Mouse (Mus musculus): ENCODE measurements at regions not wholly inside any gene's neighbourhood (a gene's known extent, or its start where the extent isn't known, plus 50 kb on each side); places are given as distances from the start of the nearest gene placed in this dataset.

GRCm38 (mm10) chr10:109510917-109511715, 500.3 kb upstream of the Syt1 start:
- Histone ChIP-seq H3K4me1 (no peaks in the 10 kb centered on the region), H3K4me2 (replicated peaks) (no peak overlapping the region), H3K36me3 (no peaks in the 10 kb centered on the region), H3K27me3 (no peaks in the 10 kb centered on the region), H3K9ac (no peak overlapping the region), H3K4me3 (no peak overlapping the region), H3K27ac (no peak overlapping the region), H3K9me3 (replicated peaks) (no peaks in the 10 kb centered on the region)
- ATAC-seq (ENCODE audit: low FRiP score), result no peak
- WGBS, result 64% methylated on average over 1 of the region's 1 CpGs

- no peak for ATAC-seq (ENCODE audit: low FRiP score)
- no peak overlapping the region for H3K9ac ChIP-seq
- 78% methylated on average over 1 of the region's 1 CpGs for WGBS
- H3K27ac ChIP-seq, result no peak overlapping the region
- no peak overlapping the region for H3K4me2 ChIP-seq (replicated peaks)
- no peaks in the 10 kb centered on the region for H3K9me3 ChIP-seq (replicated peaks)
- H3K4me1 ChIP-seq, result no peaks in the 10 kb centered on the region
- no peak overlapping the region for H3K4me3 ChIP-seq
- no peaks in the 10 kb centered on the region for H3K27me3 ChIP-seq
- no peaks in the 10 kb centered on the region for H3K36me3 ChIP-seq
Measured at GRCm38 (mm10) chr10:109508553-109508952, 497.8 kb upstream of the Syt1 start.

DNA sequence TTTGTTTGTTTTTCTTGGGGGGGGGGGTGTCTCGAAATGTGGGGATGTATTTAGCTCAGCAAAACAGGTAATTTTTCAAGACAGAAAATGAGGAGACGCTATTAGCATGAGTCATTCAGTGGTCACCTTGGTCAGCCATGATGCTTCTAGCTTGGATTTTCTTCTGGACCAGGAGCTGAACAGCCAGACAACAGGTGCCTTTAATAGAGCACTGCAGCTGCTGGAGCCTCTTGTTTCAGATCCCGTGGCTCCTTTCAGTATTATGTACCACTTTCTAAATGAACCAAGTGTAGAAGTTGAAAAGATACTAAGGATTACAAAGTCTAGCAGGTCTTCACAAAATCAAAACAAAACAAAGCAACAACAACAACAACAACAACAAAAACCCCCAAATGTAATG, 496.4 kb upstream of the Syt1 start:
- ATAC-seq (ENCODE audit: low FRiP score), result no peak
- H3K4me2 ChIP-seq (replicated peaks), result no peak overlapping the region
- 80% methylated on average over 3 of the region's 3 CpGs for WGBS
- H3K4me1 ChIP-seq, result no peaks in the 10 kb centered on the region
- H3K9ac ChIP-seq, result no peak overlapping the region
- H3K4me3 ChIP-seq, result no peak overlapping the region
- H3K9me3 ChIP-seq (replicated peaks), result no peaks in the 10 kb centered on the region
- no peaks in the 10 kb centered on the region for H3K36me3 ChIP-seq
- no peak overlapping the region for H3K27ac ChIP-seq
- H3K27me3 ChIP-seq, result no peaks in the 10 kb centered on the region

GRCm38 (mm10) chr10:109504683-109505082, 493.9 kb upstream of the Syt1 start:
- WGBS, result 57% methylated on average over 4 of the region's 4 CpGs
- no peaks in the 10 kb centered on the region for H3K4me1 ChIP-seq

GRCm38 (mm10) chr10:109500861-109501260, 490.1 kb upstream of the Syt1 start:
- no peak overlapping the region for H3K4me3 ChIP-seq
- H3K27me3 ChIP-seq, result no peaks in the 10 kb centered on the region
- H3K36me3 ChIP-seq, result no peaks in the 10 kb centered on the region
- H3K4me1 ChIP-seq, result no peaks in the 10 kb centered on the region
- H3K27ac ChIP-seq, result no peak overlapping the region
- no peak overlapping the region for H3K9ac ChIP-seq
- no peak for ATAC-seq (ENCODE audit: low FRiP score)
- H3K9me3 ChIP-seq (replicated peaks), result no peaks in the 10 kb centered on the region
- no peak overlapping the region for H3K4me2 ChIP-seq (replicated peaks)

More at GRCm38 (mm10) chr10:109504683-109505082, 493.9 kb upstream of the Syt1 start:
- H3K9ac ChIP-seq, result no peak overlapping the region
- H3K9me3 ChIP-seq (replicated peaks), result no peaks in the 10 kb centered on the region
- H3K4me2 ChIP-seq (replicated peaks), result no peak overlapping the region
- H3K27me3 ChIP-seq, result no peaks in the 10 kb centered on the region
- no peak overlapping the region for H3K27ac ChIP-seq
- H3K4me3 ChIP-seq, result no peak overlapping the region
- no peaks in the 10 kb centered on the region for H3K36me3 ChIP-seq
- no peak for ATAC-seq (ENCODE audit: low FRiP score)

DNA sequence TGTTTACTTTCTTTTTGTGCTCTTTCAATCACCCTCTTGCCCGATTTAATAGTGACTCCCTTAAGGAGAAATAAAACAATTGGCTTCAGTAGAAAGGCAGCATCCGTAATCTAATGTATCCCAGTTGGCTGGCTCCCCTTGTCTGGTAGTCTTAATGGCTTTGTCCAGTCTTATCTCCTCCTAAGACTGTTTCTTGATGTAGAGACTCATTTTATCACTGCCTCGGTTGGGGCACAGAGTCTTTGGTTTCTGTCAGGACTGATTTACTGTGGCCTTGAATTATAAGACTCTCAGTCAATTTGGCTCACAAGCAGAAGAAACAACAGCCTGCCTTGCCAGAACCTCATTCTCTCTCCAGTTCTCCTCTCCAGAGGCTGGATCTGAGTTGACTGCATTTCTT, 487.5 kb upstream of the Syt1 start:
- Histone ChIP-seq H3K27ac (no peak overlapping the region), H3K27me3 (no peaks in the 10 kb centered on the region), H3K36me3 (no peaks in the 10 kb centered on the region), H3K4me2 (replicated peaks) (no peak overlapping the region), H3K9ac (no peak overlapping the region), H3K9me3 (replicated peaks) (no peaks in the 10 kb centered on the region), H3K4me3 (no peak overlapping the region), H3K4me1 (no peaks in the 10 kb centered on the region)
- 70% methylated on average over 3 of the region's 3 CpGs for WGBS
- ATAC-seq (ENCODE audit: low FRiP score), result no peak

- no peak for ATAC-seq (ENCODE audit: low FRiP score)
- Histone ChIP-seq H3K27ac (no peak overlapping the region), H3K27me3 (no peaks in the 10 kb centered on the region), H3K4me1 (no peaks in the 10 kb centered on the region), H3K4me2 (replicated peaks) (no peak overlapping the region), H3K9me3 (replicated peaks) (no peaks in the 10 kb centered on the region), H3K36me3 (no peaks in the 10 kb centered on the region), H3K9ac (no peak overlapping the region), H3K4me3 (no peak overlapping the region)
- 81% methylated on average over 10 of the region's 10 CpGs for WGBS
Measured at GRCm38 (mm10) chr10:109496161-109496560, 485.4 kb upstream of the Syt1 start.

DNA sequence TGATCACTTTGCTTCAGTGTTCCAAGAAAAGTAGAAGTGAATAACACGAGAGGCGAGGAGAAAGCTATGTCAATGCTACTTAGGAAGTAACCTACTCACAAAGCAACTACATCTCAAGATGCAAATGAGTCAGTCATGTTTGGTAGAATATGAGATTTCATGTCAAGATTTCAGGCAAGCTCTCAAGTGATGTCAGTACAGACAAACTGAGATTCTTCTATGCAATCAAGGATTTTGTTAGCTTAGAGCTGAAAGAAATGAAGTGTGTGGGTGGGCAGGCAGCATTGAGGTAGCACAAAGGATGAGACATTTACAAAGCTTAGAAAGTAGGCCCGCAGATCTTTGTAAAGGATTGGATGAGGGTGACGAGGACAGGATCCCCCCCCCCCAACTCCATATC, 480.0 kb upstream of the Syt1 start:
- H3K4me2 ChIP-seq (replicated peaks), result no peak overlapping the region

DNA sequence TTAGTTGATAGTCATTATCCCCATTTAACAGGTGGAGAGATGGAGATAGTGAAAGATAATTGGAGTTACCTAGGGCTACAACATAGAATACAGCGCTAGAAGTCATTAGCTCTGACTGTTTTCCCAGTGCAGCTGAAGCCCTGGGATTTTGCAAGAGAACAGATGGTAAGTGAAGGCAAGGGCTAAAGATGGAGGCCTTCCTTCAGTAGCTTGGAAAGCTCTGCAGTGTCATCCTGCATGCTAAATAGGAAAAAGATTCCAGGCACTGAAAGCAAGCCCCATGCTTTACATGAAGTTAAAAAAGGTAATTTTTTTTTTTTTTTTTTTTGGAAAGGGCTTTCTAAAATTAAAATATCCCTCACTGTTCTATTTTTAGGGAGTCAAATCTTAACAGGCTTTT, 477.2 kb upstream of the Syt1 start:
- Histone ChIP-seq H3K9me3 (replicated peaks) (no peaks in the 10 kb centered on the region), H3K27me3 (no peaks in the 10 kb centered on the region), H3K4me2 (replicated peaks) (no peak overlapping the region), H3K36me3 (no peaks in the 10 kb centered on the region), H3K4me1 (no peaks in the 10 kb centered on the region), H3K27ac (no peak overlapping the region), H3K4me3 (no peak overlapping the region), H3K9ac (no peak overlapping the region)
- ATAC-seq (ENCODE audit: low FRiP score), result no peak
- 87% methylated on average over 1 of the region's 1 CpGs for WGBS

More for the DNA sequence above, 480.0 kb upstream of the Syt1 start:
- Histone ChIP-seq H3K27ac (no peak overlapping the region), H3K4me1 (no peaks in the 10 kb centered on the region), H3K4me3 (no peak overlapping the region), H3K9me3 (replicated peaks) (no peaks in the 10 kb centered on the region), H3K36me3 (no peaks in the 10 kb centered on the region), H3K9ac (no peak overlapping the region), H3K27me3 (no peaks in the 10 kb centered on the region)
- no peak for ATAC-seq (ENCODE audit: low FRiP score)
- 84% methylated on average over 4 of the region's 4 CpGs for WGBS

DNA sequence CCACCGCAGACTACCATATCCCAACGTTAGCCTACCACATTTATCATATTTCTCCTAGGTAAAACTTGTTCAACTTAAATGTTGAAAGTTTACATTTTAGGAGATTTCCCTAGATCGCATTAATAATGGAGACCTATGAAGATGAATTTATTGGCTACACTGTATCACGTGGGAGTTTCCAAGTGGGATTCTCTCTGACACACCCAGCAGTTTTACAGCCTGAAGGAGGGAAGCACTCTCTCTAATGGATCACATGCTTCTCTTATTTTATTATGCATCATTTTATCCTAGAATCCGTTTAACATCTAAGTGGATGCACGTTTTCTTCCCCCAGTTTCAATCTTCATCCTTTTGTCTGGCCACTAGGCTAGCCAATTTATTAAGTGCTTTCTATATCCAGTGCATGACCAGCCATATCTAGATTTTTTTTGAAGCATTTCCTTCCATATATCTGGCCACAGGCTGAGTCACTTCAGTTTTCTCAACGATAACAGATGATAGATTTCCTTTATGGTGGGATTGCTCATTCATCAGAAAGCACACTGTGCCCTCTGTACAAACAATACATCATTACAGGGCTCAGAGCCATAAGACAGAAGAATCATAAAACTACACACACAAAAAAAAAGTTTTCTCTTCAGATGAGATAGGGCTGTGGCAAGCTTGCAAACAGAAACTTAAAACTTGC, 476.3 kb upstream of the Syt1 start:
- no peak overlapping the region for H3K27ac ChIP-seq
- WGBS, result 87% methylated on average over 7 of the region's 7 CpGs
- no peaks in the 10 kb centered on the region for H3K36me3 ChIP-seq
- no peaks in the 10 kb centered on the region for H3K9me3 ChIP-seq (replicated peaks)
- no peak overlapping the region for H3K9ac ChIP-seq
- no peak overlapping the region for H3K4me3 ChIP-seq
- no peak for ATAC-seq (ENCODE audit: low FRiP score)
- H3K4me2 ChIP-seq (replicated peaks), result no peak overlapping the region
- no peaks in the 10 kb centered on the region for H3K4me1 ChIP-seq
- no peaks in the 10 kb centered on the region for H3K27me3 ChIP-seq

- ATAC-seq (ENCODE audit: low FRiP score), result no peak
- H3K9me3 ChIP-seq (replicated peaks), result no peaks in the 10 kb centered on the region
- H3K4me1 ChIP-seq, result no peaks in the 10 kb centered on the region
- H3K27ac ChIP-seq, result no peak overlapping the region
- no peak overlapping the region for H3K4me3 ChIP-seq
- no peak overlapping the region for H3K9ac ChIP-seq
- no peaks in the 10 kb centered on the region for H3K27me3 ChIP-seq
- no peak overlapping the region for H3K4me2 ChIP-seq (replicated peaks)
- H3K36me3 ChIP-seq, result no peaks in the 10 kb centered on the region
Measured at GRCm38 (mm10) chr10:109480551-109480950, 469.8 kb upstream of the Syt1 start.

GRCm38 (mm10) chr10:109479941-109480340, 469.2 kb upstream of the Syt1 start:
- Histone ChIP-seq H3K4me3 (no peak overlapping the region), H3K4me1 (no peaks in the 10 kb centered on the region), H3K9me3 (replicated peaks) (no peaks in the 10 kb centered on the region), H3K27me3 (no peaks in the 10 kb centered on the region), H3K27ac (no peak overlapping the region), H3K9ac (no peak overlapping the region), H3K4me2 (replicated peaks) (no peak overlapping the region), H3K36me3 (no peaks in the 10 kb centered on the region)
- WGBS, result 85% methylated on average over 4 of the region's 5 CpGs
- no peak for ATAC-seq (ENCODE audit: low FRiP score)

DNA sequence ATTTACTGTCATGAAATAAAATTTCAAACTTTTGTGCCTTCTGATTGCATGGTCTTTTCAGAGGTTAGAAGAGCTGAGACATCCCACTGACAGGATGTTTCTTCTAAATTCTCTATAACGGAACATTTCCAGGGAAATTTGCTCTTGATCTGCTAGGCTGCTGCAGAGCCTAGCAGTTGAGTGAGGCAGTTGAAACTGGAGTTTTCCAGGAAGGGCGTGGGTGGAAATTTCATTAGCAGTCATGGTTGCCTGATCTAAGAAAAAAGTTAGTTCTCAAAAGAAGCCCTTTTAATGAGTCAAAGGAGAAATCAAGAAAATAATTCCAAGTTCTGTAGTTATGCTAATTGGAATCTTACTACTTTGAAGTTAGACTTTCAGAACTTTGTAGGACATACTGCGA, 455.7 kb upstream of the Syt1 start:
- no peaks in the 10 kb centered on the region for H3K36me3 ChIP-seq
- H3K9ac ChIP-seq, result no peak overlapping the region
- H3K27ac ChIP-seq, result no peak overlapping the region
- H3K4me2 ChIP-seq (replicated peaks), result no peak overlapping the region
- no peak overlapping the region for H3K4me3 ChIP-seq
- H3K27me3 ChIP-seq, result no peaks in the 10 kb centered on the region
- no peaks in the 10 kb centered on the region for H3K4me1 ChIP-seq
- no peak for ATAC-seq (ENCODE audit: low FRiP score)
- H3K9me3 ChIP-seq (replicated peaks), result no peaks in the 10 kb centered on the region
- 86% methylated on average over 3 of the region's 3 CpGs for WGBS
